Mouse (Mus musculus) limb, embryonic 14.5 days (tissue): ENCODE results near the gene Hbb-y. TPM values are rescaled to one million over a fixed set of nuclear protein-coding genes. Genes with fewer than 3 reads are reported as not detected.

Experiments used
- ATAC-seq: fragments of 200-750 bp; cut with Nextera tagmentation; 2 replicates; pipeline ENCODE4 v1.8.0; 2017; ENCODE audit warnings: low read depth, moderate number of reproducible peaks, moderate TSS enrichment; ENCODE audit not compliant: low FRiP score
- DNase-seq: peaks from one replicate; pipeline ENCODE4 v3.0.0-alpha.2; 2015; ENCODE audit warnings: low spot score
- H3K27ac ChIP-seq: fragments of 300-500 bp; sonication (generic); replicated peaks from 2 replicates; pipeline ENCODE4 v1.5.1; 2014; ENCODE audit warnings: low read depth, mild to moderate bottlenecking, low read length, moderate library complexity, mixed read lengths
- H3K27me3 ChIP-seq: fragments of 300-500 bp; sonication (generic); 2 replicates; pipeline ENCODE4 v1.6.1; 2014; ENCODE audit warnings: low read length, mixed read lengths; ENCODE audit not compliant: control insufficient read depth, insufficient read depth
- H3K36me3 ChIP-seq: fragments of 300-500 bp; sonication (generic); 2 replicates; pipeline ENCODE4 v1.6.1; 2014; ENCODE audit warnings: mild to moderate bottlenecking, low read length, moderate library complexity, mixed read lengths; ENCODE audit not compliant: control insufficient read depth, insufficient read depth
- H3K4me1 ChIP-seq: fragments of 300-500 bp; sonication (generic); 2 replicates; pipeline ENCODE4 v1.6.1; 2014; ENCODE audit warnings: antibody characterized with exemption, low read length, mixed read lengths; ENCODE audit not compliant: control insufficient read depth, insufficient read depth
- H3K4me2 ChIP-seq: fragments of 300-500 bp; sonication (generic); replicated peaks from 2 replicates; pipeline ENCODE4 v1.6.1; 2014; ENCODE audit warnings: low read depth, mild to moderate bottlenecking, low read length, moderate library complexity; ENCODE audit not compliant: severe bottlenecking
- H3K4me3 ChIP-seq: fragments of 300-500 bp; sonication (generic); replicated peaks from 2 replicates; pipeline ENCODE4 v1.5.1; 2014; ENCODE audit warnings: low read length
- H3K9ac ChIP-seq: fragments of 300-500 bp; sonication (generic); 2 replicates; pipeline ENCODE4 v1.6.1; 2014; ENCODE audit warnings: mild to moderate bottlenecking, low read depth, low read length, moderate library complexity; ENCODE audit not compliant: severe bottlenecking
- H3K9me3 ChIP-seq: fragments of 300-500 bp; sonication (generic); 2 replicates; pipeline ENCODE4 v1.6.1; 2016; ENCODE audit warnings: low read length; ENCODE audit not compliant: control insufficient read depth
- POLR2A ChIP-seq: fragments of 200-500 bp; IDR thresholded peaks from 2 replicates; pipeline ENCODE4 v1.8.0; 2012; ENCODE audit warnings: inconsistent platforms, mild to moderate bottlenecking, moderate library complexity, borderline replicate concordance; ENCODE audit not compliant: insufficient read depth, insufficient read length; ENCODE audit errors: extremely low read depth
- whole genome bisulfite sequencing: fragments of 180-500 bp; shearing (Covaris S2); extraction: QIAGEN DNeasy Blood & Tissue Kit; methylation state at CpG from one replicate; pipeline ENCODE4 v1.1.7; 2014; 5-methylcytosine and 5-hydroxymethylcytosine counted together
- polyA plus RNA-seq, 2 experiments: library from polyadenylated mRNA; depleted of rRNA in 1 of 2; stranded (reverse) in 1 of 2; unstranded in 1 of 2; fragments of >200 nt; fragmentation: Nextera tagmentation in 1 of 2; extraction: Ambion mirVana in 1 of 2; gene quantifications; 2 replicates each; pipeline versions ENCODE4 v1.2.1 to v1.2.3; 2012 to 2014

Hbb-y gene
- 702 and 799 TPM in 2 replicates for polyA plus RNA-seq (2012; rRNA removed)
- polyA plus RNA-seq (2014; fragmentation: Nextera tagmentation; extraction: Ambion mirVana), result 1,395 and 1,439 TPM in 2 replicates

- no peak within 1 kb of the TSS for H3K9ac ChIP-seq
- 76% methylated on average over 2 of the region's 2 CpGs for WGBS
- H3K27me3 ChIP-seq, result no peaks in the 10 kb centered on the region
- no peak within 1 kb of the TSS for H3K4me3 ChIP-seq
- DNase-seq, result no peak
- H3K9me3 ChIP-seq, result no peaks in the 10 kb centered on the region
- H3K4me2 ChIP-seq, result no peak within 1 kb of the TSS
- ATAC-seq, result no peak
- no peaks in the 10 kb centered on the region for H3K36me3 ChIP-seq
- no peaks in the 10 kb centered on the region for H3K4me1 ChIP-seq
- TF ChIP-seq POLR2A, result no peak
- no peak within 1 kb of the TSS for H3K27ac ChIP-seq
Measured at GRCm38 (mm10) chr7:103853090-103853489, at the start of gene Hbb-y. Gene Hbb-y (minus strand): TSS chr7:103853216.

GRCm38 (mm10) chr7:103894385-103894784, 41.4 kb upstream of the Hbb-y start, which contains the start of gene Olfr64:
Gene Olfr64 (minus strand): TSS chr7:103894485.
- no peaks in the 10 kb centered on the region for H3K9me3 ChIP-seq
- no peaks in the 10 kb centered on the region for H3K4me1 ChIP-seq
- H3K27me3 ChIP-seq, result no peaks in the 10 kb centered on the region
- 70% methylated on average over 1 of the region's 1 CpGs for WGBS
- H3K4me3 ChIP-seq, result no peak within 1 kb of the TSS
- H3K36me3 ChIP-seq, result no peaks in the 10 kb centered on the region
- H3K27ac ChIP-seq, result no peak within 1 kb of the TSS
- H3K4me2 ChIP-seq, result no peak within 1 kb of the TSS
- no peak within 1 kb of the TSS for H3K9ac ChIP-seq
- no peak for TF ChIP-seq POLR2A
- no peak for ATAC-seq
- DNase-seq, result no peak

- H3K4me1 ChIP-seq, result no peaks in the 10 kb centered on the region
- no peak within 1 kb of the TSS for H3K4me2 ChIP-seq
- no peaks in the 10 kb centered on the region for H3K36me3 ChIP-seq
- no peaks in the 10 kb centered on the region for H3K9me3 ChIP-seq
- no peak for DNase-seq
- no peak for TF ChIP-seq POLR2A
- no peak for ATAC-seq
- no peak within 1 kb of the TSS for H3K4me3 ChIP-seq
- no peak within 1 kb of the TSS for H3K9ac ChIP-seq
- H3K27ac ChIP-seq, result no peak within 1 kb of the TSS
- H3K27me3 ChIP-seq, result no peaks in the 10 kb centered on the region
Measured at GRCm38 (mm10) chr7:103886152-103886551, 33.1 kb upstream of the Hbb-y start, which contains the start of gene Olfr66. Gene Olfr66 (minus strand): TSS chr7:103886252.

GRCm38 (mm10) chr7:103877093-103877492, 24.1 kb upstream of the Hbb-y start:
- Histone ChIP-seq H3K36me3 (no peaks in the 10 kb centered on the region), H3K9me3 (no peaks in the 10 kb centered on the region), H3K4me3 (no peak overlapping the region), H3K27me3 (no peaks in the 10 kb centered on the region), H3K9ac (no peak overlapping the region), H3K27ac (no peak overlapping the region), H3K4me1 (no peaks in the 10 kb centered on the region), H3K4me2 (no peak overlapping the region)
- no peak for ATAC-seq
- WGBS, result 83% methylated on average over 2 of the region's 2 CpGs
- no peak for TF ChIP-seq POLR2A
- no peak for DNase-seq

GRCm38 (mm10) chr7:103874451-103874850, 21.4 kb upstream of the Hbb-y start:
- H3K27me3 ChIP-seq, result no peaks in the 10 kb centered on the region
- H3K4me1 ChIP-seq, result no peaks in the 10 kb centered on the region
- no peaks in the 10 kb centered on the region for H3K36me3 ChIP-seq
- ATAC-seq (no peak), DNase-seq (no peak)
- no peak overlapping the region for H3K9ac ChIP-seq
- H3K4me3 ChIP-seq, result no peak overlapping the region
- H3K9me3 ChIP-seq, result no peaks in the 10 kb centered on the region
- TF ChIP-seq POLR2A, result no peak
- H3K27ac ChIP-seq, result no peak overlapping the region
- WGBS, result 48% methylated on average over 5 of the region's 5 CpGs
- no peak overlapping the region for H3K4me2 ChIP-seq

- Histone ChIP-seq H3K4me1 (no peaks in the 10 kb centered on the region), H3K9ac (no peak overlapping the region), H3K4me2 (no peak overlapping the region), H3K36me3 (no peaks in the 10 kb centered on the region), H3K9me3 (no peaks in the 10 kb centered on the region), H3K4me3 (no peak overlapping the region), H3K27me3 (no peaks in the 10 kb centered on the region), H3K27ac (no peak overlapping the region)
- 2% methylated on average over 1 of the region's 1 CpGs for WGBS
- TF ChIP-seq POLR2A, result no peak
- DNase-seq (peak; percentile 19), ATAC-seq (no peak)
Measured at GRCm38 (mm10) chr7:103873064-103873463, 20.0 kb upstream of the Hbb-y start.
